Mouse (Mus musculus) left cerebral cortex, adult 9 months (tissue): ENCODE data around the gene Hoxa2.

ENCODE experiments used
- DNase-seq, 2 experiments: peaks; one replicate each; pipeline ENCODE4 v3.0.0; 2022; ENCODE audit warnings: low spot score in 2 of 2

Gene Hoxa2

GRCm38 (mm10) chr6:52202362-52203120 is 37.9 kb upstream of the Hoxa2 start:
- no peak for DNase-seq

GRCm38 (mm10) chr6:52201269-52201668 is 36.6 kb upstream of the Hoxa2 start:
- no peak for DNase-seq

GRCm38 (mm10) chr6:52200751-52201250 is 36.2 kb upstream of the Hoxa2 start:
- DNase-seq, result no peak

- DNase-seq, result no peak
Measured at GRCm38 (mm10) chr6:52200073-52200750, 35.6 kb upstream of the Hoxa2 start.

- DNase-seq, result no peak
Measured at GRCm38 (mm10) chr6:52197271-52197670, 32.6 kb upstream of the Hoxa2 start.

- no peak for DNase-seq
Measured at GRCm38 (mm10) chr6:52196811-52197210, 32.2 kb upstream of the Hoxa2 start.

DNA sequence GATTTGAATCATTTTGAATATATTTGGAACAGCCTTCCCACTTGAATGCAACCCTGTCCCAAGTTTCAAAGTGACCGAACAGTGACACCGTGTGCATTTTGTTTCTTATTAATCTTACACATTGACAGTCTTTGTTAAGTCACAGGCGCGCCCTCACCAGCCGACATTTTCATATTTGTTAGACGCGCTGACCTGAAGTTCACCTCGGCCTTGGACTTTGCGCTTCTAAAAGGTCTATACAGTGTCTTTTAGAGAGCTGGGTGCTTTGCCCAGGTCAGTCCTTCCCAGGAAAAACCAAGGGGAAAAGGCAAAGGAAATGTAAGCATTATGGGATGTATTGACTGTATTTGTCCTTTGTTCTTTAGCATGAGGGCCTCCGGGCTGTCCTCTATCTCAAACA is 30.1 kb upstream of the Hoxa2 start:
- no peak for DNase-seq

DNA sequence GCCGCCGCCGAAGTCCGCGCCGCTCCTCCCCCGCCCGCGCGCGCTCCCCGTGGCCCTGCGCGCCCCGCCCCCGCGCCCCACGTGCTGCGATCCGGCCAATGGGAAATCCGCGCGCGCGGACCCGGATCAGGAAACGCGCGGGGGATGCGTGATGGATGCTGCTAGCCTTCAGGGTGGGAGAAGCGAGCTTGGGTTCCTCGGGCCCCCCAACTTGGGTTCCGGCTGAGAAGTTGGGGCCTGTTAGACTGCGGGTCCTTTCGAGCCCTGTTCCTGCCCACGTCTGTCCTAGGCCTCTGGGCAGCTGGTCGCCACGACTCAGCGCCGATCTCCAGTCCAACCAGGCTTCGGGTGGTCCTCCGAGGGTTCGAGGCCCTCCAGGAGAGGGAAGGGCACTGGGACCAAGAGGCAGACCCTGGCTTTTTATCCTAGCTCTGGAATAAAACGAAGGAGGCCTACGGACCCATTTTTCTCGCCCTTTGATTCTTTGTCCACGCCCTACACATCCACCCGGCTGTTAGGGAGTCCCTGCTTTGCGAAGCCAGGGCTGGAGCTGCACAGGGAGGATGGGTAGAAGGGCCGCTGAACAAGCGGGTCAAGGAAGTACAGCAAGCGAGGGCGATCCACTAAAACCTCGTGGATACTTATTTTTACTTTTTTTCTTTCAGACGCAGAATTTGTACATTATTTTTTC is 27.4 kb upstream of the Hoxa2 start:
- DNase-seq, result no peak

GRCm38 (mm10) chr6:52190906-52191810 is 26.5 kb upstream of the Hoxa2 start, which contains the start of gene Hoxa4:
TSS of gene Hoxa4 (minus strand) at chr6:52191753.
- DNase-seq, result no peak

GRCm38 (mm10) chr6:52190410-52190809 is 25.8 kb upstream of the Hoxa2 start:
- no peak for DNase-seq

DNA sequence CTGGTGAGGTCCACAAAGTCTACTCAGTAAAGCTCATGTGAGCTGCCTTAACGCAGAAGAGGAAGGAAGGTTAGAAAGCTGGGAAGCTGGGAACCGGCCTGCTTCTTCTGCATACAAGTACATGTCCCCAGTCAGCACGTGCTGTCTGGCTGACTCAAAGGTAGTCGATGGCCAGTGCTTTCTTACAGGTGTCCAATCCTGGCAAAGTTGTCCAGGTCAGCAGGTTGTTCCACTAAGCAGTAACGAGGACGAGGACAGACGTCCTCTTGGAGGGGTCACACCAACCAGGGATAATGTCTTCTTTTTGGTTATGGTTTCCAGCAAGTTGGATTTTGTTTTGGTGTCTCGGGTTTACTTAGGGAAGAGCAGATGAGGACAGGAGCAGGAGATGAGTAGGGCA is 25.3 kb upstream of the Hoxa2 start:
- no peak for DNase-seq

DNA sequence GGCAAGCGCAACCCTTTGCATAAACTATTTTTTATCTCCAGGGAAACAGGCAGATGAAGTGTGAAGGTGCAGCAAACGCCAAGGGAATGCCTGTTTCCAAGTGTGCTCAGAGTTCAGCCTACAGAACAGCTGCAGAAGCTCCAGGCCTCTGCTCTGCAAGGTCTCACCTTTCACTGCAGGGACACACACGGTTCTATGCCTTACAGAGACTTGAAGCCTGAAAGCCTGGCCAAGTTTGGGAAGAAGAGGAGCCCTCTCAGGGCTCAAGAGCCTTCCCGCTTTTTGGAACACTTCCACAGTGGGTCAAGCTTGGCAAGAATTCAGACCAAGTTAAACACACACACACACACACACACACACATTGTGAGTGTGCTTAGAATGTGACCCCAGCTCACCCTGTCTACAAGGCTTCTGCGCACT is 24.6 kb upstream of the Hoxa2 start:
- no peak for DNase-seq

DNA sequence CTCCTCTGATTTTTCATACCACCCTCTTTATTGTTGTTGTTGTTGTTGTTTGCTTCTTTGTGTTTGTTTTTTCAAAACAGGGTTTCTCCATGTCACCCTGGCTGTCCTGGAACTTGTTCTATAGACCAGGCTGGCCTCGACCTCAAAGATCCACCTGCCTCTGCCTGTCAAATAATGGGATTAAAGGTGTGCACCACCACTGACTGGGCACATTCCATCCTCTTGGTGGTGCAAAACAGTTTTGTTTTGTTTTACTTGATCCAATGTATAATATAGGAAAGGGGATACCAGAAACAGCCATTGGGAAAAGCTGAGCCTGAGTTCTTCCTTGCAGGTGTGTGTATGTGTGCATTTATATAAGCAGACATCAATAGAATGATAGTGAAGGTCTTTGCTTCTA is 21.9 kb upstream of the Hoxa2 start:
- no peak for DNase-seq

DNA sequence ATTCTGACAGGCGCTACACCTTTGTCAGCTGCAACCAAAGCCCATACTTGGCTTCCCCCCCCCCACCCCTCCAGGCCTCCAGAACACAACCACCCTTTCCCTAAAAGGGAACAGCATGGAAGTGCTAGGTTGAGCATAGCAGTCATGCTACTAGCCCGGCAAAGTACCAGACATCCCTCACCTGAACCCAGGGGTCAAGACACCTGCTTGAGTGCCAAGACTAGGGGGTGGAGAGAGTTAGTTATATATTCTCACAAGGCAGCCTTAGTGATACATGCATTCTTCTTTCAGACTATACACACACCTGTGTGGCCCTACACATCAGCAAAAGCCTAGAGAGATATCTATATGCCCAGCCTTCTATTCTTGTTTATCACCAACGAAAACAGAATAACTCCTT is 21.2 kb upstream of the Hoxa2 start:
- DNase-seq, result no peak

- DNase-seq, result no peak
Measured at GRCm38 (mm10) chr6:52185222-52185621, 20.6 kb upstream of the Hoxa2 start.

DNA sequence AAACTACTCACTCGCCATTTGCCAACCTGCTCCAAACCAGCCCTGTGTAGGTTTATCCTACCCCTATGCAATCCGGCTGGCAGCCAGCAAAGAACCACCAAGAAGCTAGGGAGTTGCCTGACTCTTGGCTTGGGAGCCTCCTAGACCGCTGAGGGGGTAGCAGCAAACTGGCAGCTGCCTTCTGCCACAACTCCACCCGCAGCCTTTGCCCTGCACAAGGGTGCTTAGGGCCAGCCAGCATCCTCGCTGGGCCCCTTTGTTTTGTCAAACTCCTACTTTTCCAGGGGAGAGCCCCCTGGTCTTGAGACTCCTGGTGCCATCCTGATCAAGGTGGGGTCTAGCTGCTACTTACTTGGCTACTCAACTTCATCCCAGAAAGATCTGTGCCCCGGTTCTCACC is 20.0 kb upstream of the Hoxa2 start:
- no peak for DNase-seq

- DNase-seq, result no peak
Measured at GRCm38 (mm10) chr6:52183311-52184080, 18.9 kb upstream of the Hoxa2 start.

- DNase-seq, result no peak
Measured at GRCm38 (mm10) chr6:52182793-52183192, 18.2 kb upstream of the Hoxa2 start.

- DNase-seq, result no peak
Measured at GRCm38 (mm10) chr6:52182030-52182429, 17.4 kb upstream of the Hoxa2 start.

- no peak for DNase-seq
Measured at GRCm38 (mm10) chr6:52180726-52181125, 16.1 kb upstream of the Hoxa2 start.

DNA sequence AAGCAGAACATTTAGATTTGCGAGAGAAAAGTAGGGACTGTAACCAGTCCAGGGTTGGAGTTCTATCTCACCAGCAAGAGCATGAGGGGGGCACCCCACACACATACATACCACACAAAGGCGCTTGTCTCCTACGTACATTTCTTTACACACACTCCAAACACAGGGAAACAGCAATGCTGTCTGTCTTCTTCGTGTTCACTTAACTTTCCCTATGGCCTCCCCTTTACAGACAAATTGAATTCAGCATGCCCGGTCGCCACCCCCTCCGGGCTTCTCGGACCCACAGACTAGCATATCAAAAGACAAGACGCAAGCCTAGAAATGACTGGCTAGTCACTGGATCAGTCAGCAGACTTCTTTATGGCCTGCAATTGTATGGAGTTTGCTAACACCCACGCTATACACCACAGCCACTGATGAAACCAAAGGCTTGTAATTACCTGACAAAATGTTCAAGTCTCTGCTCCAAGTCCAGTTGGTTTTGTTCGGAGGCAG is 15.6 kb upstream of the Hoxa2 start:
- DNase-seq, result no peak
